Mouse (Mus musculus) left cerebral cortex, postnatal 36 days (tissue): ENCODE results near the gene Atn1. TPM values are rescaled to one million over a fixed set of nuclear protein-coding genes. Genes with fewer than 3 reads are reported as not detected.
"Not testable (repeated sequence)": the region's sequence is repeated elsewhere in the genome, so short reads cannot be mapped to it uniquely, and the experiment has no call there.

Source experiments
- DNase-seq, 2 experiments: peaks; one replicate each; pipeline ENCODE4 v3.0.0; 2021 to 2022; ENCODE audit warnings: low spot score in 2 of 2, mixed read lengths in 1 of 2
- intact Hi-C: fragments of 180-260 bp; cut with DNase I; formaldehyde crosslinking; loops from one replicate; pipeline ENCODE4 v1.15.1; 2025
- total RNA-seq, 2 experiments: library from RNA; stranded (reverse); gene quantifications; 2 replicates each; pipeline ENCODE4 v1.2.3; 2021

Atn1 gene
- total RNA-seq: 100 to 1,000 TPM; 162 to 175 TPM

GRCm38 (mm10) chr6:124755831-124756595, at the start of gene Atn1, which contains the start of gene Gm45234:
TSS of gene Atn1 (minus strand) at chr6:124756524.
TSS of gene Gm45234 (minus strand) at chr6:124756021.
- peak in 1 of 2 experiments; percentile 60 for DNase-seq
- intact Hi-C loops: loop anchor here (2.0 kb wide), 1 partner anchor 15 kb away; the partner anchor contains the start of gene Grcc10

- DNase-seq: peak; percentile 94 to 95
- intact Hi-C loops: loop anchor here (2.0 kb wide), 1 partner anchor 37 kb away; the partner anchor contains the start of gene Eno2
Measured at GRCm38 (mm10) chr6:124805341-124806321, 49.3 kb upstream of the Atn1 start.

GRCm38 (mm10) chr6:124804341-124804740, 48.0 kb upstream of the Atn1 start:
- DNase-seq: no peak
- intact Hi-C loops: loop anchor here (2.0 kb wide), 1 partner anchor 36 kb away; the partner anchor contains the start of gene Eno2

DNA sequence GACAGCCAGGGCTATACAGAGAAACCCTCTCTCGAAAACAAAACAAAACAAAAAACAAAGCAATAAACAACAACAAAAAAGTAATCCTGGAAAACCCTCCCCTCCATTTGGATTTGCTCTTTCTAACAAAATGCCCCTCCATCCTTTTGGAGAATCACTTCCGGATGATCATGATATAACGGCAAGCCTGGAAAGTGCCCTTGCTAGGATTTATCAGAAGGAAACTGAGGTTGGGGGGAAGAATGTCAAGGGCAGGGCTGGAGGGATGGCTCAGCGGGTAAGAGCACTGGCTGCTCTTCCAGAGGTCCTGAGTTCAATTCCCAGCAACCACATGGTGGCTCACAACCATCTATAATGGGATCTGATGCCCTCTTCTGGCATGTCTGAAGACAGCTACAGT, 47.4 kb upstream of the Atn1 start:
- DNase-seq: not testable (repeated sequence)
- intact Hi-C loops: loop anchor here (2.0 kb wide), 1 partner anchor 35 kb away; the partner anchor contains the start of gene Eno2

- intact Hi-C loops: no loop called here
- DNase-seq: no peak
Measured at GRCm38 (mm10) chr6:124803061-124803460, 46.7 kb upstream of the Atn1 start.

- intact Hi-C loops, DNase-seq: not testable (repeated sequence)
Measured at GRCm38 (mm10) chr6:124802400-124802799, 46.1 kb upstream of the Atn1 start.

GRCm38 (mm10) chr6:124796200-124796599, 39.9 kb upstream of the Atn1 start:
- no peak for DNase-seq
- intact Hi-C loops: no loop called here

- no peak for DNase-seq
- intact Hi-C loops: no loop called here
Measured at GRCm38 (mm10) chr6:124795781-124796180, 39.5 kb upstream of the Atn1 start.

DNA sequence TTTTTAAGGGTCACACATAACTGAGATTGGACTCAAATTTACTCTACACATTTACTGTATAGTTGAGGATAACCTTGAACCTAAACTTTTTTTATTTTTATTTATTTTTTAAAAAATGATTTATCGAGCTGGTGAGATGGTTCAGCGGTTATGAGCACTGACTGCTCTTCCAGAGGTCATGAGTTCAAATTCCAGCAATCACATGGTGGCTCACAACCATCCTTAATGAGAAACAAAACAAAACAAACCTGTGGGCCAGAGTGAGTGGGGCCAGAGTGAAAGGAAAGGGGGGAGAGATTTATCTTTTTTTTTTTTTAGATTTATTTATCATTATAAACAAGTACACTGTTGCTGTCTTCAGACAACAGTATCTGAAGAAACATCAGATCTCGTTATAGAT, 35.6 kb upstream of the Atn1 start:
- intact Hi-C loops: no loop called here
- DNase-seq: no peak

- no peak for DNase-seq
- intact Hi-C loops: no loop called here
Measured at GRCm38 (mm10) chr6:124790121-124790520, 33.8 kb upstream of the Atn1 start.

DNA sequence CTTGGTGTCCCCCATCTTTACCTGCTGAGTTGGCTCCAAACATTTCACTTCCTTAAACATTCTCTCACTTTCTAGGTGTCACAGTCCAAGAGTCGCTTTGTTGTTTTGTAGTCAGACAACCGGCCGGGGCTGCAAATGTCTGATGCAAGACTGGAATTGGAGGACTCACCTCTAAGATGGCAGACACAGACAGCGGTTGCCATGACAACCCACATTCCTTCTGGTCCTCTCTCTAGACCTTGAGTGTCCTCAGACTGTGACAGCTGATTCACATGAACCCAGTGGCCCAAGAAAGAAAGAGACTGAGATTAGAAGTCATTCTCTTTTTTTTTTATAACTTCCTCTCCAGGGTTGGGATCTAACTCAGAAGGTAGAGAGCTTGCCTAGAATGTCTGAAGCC, 33.2 kb upstream of the Atn1 start:
- DNase-seq: no peak
- intact Hi-C loops: no loop called here

- intact Hi-C loops: no loop called here
- no peak for DNase-seq
Measured at GRCm38 (mm10) chr6:124787722-124788121, 31.4 kb upstream of the Atn1 start.

- intact Hi-C loops: no loop called here
- DNase-seq: no peak
Measured at GRCm38 (mm10) chr6:124786756-124787420, 30.6 kb upstream of the Atn1 start.

GRCm38 (mm10) chr6:124782436-124782835, 26.1 kb upstream of the Atn1 start:
- intact Hi-C loops: no loop called here
- DNase-seq: no peak

DNA sequence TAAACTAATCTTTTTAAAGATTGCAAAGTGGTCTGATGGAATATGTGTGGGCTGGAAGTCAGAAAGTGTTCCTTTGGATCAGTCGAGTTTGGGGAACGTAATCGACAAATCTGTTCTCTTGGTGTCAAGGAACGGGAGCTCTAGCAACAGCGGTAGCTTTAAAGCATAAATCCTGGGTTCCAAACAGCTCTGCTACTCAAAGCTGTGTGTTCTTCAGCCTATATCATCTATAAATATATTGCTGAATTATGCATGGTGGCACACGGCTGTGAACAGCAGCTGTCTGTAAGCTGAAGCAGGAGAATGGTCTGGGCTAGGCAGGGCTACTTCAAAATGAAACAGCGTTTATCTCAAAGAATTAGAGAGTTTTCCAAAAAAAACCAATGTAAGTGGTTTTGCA, 24.6 kb upstream of the Atn1 start:
- intact Hi-C loops: no loop called here
- DNase-seq: no peak

DNA sequence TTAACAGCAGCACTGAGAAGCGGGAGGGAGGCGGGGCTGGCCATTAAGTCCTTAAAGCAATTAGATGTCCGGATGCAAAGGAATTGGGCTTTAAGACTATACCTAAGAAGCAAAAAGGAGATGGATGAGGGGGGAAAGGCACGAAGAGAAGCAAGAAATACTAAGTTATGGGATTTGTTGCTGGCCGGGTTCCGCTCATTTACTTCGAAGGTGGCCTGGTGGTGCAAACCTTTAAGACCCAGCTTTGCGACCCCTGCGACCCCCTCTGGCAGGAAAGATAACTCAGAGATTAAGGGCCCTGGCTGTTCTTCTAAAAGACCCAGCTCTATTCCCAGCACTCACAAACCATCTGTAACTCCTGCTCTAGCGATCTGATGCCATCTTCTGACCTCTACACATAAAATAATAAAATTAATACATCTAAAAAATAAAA, 23.7 kb upstream of the Atn1 start:
- DNase-seq: no peak
- intact Hi-C loops: no loop called here

DNA sequence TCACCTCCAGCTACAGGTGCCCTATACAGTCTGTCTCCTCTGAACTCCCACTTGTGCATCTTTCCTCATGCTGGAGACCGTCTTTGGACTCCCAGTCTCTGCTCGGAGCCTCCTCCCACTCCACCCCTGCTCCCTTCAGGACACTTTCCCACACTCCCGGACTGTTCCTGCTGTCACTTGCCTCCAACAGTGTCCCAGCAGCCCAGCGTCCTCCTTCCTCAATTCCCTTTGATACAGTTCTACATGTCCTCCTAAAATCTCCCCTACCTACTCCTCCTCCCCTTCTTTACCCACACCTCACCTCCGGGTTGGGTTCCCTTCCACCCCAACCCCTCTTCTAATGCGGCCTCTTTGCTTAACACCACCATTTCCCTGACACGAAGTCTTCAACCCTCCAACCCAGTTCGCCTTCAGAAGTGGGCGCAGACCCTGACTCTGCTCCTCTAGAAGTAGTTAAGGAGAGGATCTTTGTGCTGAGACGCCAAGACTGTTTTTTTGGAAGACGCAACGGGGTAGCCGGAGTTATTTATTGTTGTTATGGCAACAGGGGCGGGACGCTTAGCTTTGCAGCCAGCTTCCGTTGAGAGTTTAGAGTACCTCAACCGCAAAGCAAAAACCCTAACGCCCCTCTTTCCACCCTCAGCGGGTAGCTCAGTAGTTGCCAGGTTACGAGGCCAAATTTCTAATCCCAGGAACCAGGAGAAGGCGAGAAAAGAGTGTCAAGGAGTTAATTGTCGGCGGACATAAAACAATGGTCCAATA, 23.1 kb upstream of the Atn1 start, which contains the start of gene Lrrc23:
TSS of gene Lrrc23 (minus strand) at position 506 of the 762 bp plus-strand sequence.
- intact Hi-C loops: no loop called here

GRCm38 (mm10) chr6:124770511-124770910, 14.2 kb upstream of the Atn1 start:
- no peak for DNase-seq
- intact Hi-C loops: no loop called here

More for the DNA sequence above, 23.1 kb upstream of the Atn1 start, which contains the start of gene Lrrc23:
- no peak for DNase-seq

DNA sequence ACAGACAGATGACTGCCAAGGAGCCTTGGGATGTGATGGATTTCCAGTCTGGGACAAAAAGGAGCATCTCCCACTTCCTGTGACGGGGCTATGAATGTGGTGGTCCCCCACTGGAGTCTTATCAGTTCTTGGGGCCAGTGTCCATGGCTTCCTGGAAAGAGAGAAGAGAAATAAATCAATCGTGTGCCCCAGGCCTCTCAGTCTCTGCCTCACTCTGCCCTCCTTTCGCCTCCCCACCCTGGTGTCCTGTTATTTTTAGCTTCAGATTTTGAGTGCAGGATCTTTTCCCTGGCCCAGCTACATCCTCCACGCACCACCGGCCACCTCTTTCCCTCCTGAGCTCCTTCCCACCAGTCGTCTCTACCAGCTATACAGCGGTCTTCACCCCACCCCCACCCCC, 13.7 kb upstream of the Atn1 start:
- DNase-seq: no peak
- intact Hi-C loops: no loop called here
